Mouse (Mus musculus): ENCODE data around the gene Rbpj. TPM values are rescaled to one million over a fixed set of nuclear protein-coding genes. Genes with fewer than 3 reads are reported as not detected.

Rbpj gene
- polyA plus RNA-seq, 2 experiments: 6.5 to 7.0 TPM

GRCm38 (mm10) chr5:53468366-53468765, 2.4 kb downstream of the Rbpj start:
- DNase-seq (ENCODE audit: low read depth in 3 of 3, low spot score in 3 of 3) (no peak), ATAC-seq (ENCODE audit: insufficient read depth) (no peak)
- Histone ChIP-seq H3K27ac (no peak overlapping the region), H3K4me2 (ENCODE audit: low read depth) (no peak overlapping the region), H3K4me1 (replicated peaks; ENCODE audit: control insufficient read depth in 2 of 2, insufficient read depth in 2 of 2, low read length in 1 of 2) (peaks cover 0 to 3% of the 10 kb centered on the region in 2 experiments; a peak in 1 of 4 replicates), H3K9me3 (ENCODE audit: control insufficient read depth, low read length) (no peaks in the 10 kb centered on the region), H3K9ac (replicated peaks) (no peak overlapping the region), H3K4me3 (ENCODE audit: insufficient read depth in 1 of 2, low read depth in 2 of 2, low read length in 2 of 2) (no peak overlapping the region), H3K27me3 (ENCODE audit: control insufficient read depth, insufficient read depth, low read length) (no peaks in the 10 kb centered on the region), H3K36me3 (replicated peaks; ENCODE audit: control insufficient read depth, insufficient read depth, low read depth) (no peaks in the 10 kb centered on the region)
- 54% methylated on average over 8 of the region's 8 CpGs for WGBS (ENCODE audit: insufficient replicate concordance)
- no peak for TF ChIP-seq CTCF (IDR thresholded peaks at IDR 0.05; ENCODE audit: low read depth)
- TF ChIP-seq EP300 (IDR thresholded peaks at IDR 0.05; ENCODE audit: low read depth): no peak

GRCm38 (mm10) chr5:53469098-53469776, 3.3 kb downstream of the Rbpj start:
- Histone ChIP-seq H3K4me3 (ENCODE audit: insufficient read depth in 1 of 2, low read depth in 2 of 2, low read length in 2 of 2) (no peak overlapping the region), H3K9ac (replicated peaks) (no peak overlapping the region), H3K27ac (no peak overlapping the region), H3K4me2 (ENCODE audit: low read depth) (peak overlapping the region; percentile 28; the same call in 1 of the 2 replicates), H3K36me3 (replicated peaks; ENCODE audit: control insufficient read depth, insufficient read depth, low read depth) (no peaks in the 10 kb centered on the region), H3K4me1 (replicated peaks; ENCODE audit: control insufficient read depth in 2 of 2, insufficient read depth in 2 of 2, low read length in 1 of 2) (peaks cover 0 to 3% of the 10 kb centered on the region in 2 experiments; a peak in 1 of 4 replicates), H3K27me3 (ENCODE audit: control insufficient read depth, insufficient read depth, low read length) (no peaks in the 10 kb centered on the region), H3K9me3 (ENCODE audit: control insufficient read depth, low read length) (no peaks in the 10 kb centered on the region)
- 53% methylated on average over 6 of the region's 6 CpGs for WGBS (ENCODE audit: insufficient replicate concordance)
- TF ChIP-seq EP300 (IDR thresholded peaks at IDR 0.05; ENCODE audit: low read depth) (no peak), CTCF (IDR thresholded peaks at IDR 0.05; ENCODE audit: low read depth) (no peak)
- no peak for ATAC-seq (ENCODE audit: insufficient read depth)
- DNase-seq (ENCODE audit: low read depth in 3 of 3, low spot score in 3 of 3): no peak

- no peak overlapping the region for H3K9ac ChIP-seq (replicated peaks)
- H3K27ac ChIP-seq: no peak overlapping the region
- H3K9me3 ChIP-seq (ENCODE audit: control insufficient read depth, low read length): no peaks in the 10 kb centered on the region
- no peaks in the 10 kb centered on the region for H3K27me3 ChIP-seq (ENCODE audit: control insufficient read depth, insufficient read depth, low read length)
- no peak overlapping the region for H3K4me3 ChIP-seq (ENCODE audit: insufficient read depth in 1 of 2, low read depth in 2 of 2, low read length in 2 of 2)
- no peaks in the 10 kb centered on the region for H3K36me3 ChIP-seq (replicated peaks; ENCODE audit: control insufficient read depth, insufficient read depth, low read depth)
- WGBS (ENCODE audit: insufficient replicate concordance): 45% methylated on average over 9 of the region's 9 CpGs
- peak overlapping the region; percentile 28; the same call in 1 of the 2 replicates for H3K4me2 ChIP-seq (ENCODE audit: low read depth)
- ATAC-seq (ENCODE audit: insufficient read depth) (no peak), DNase-seq (ENCODE audit: low read depth in 3 of 3, low spot score in 3 of 3) (no peak)
- peaks cover 0 to 3% of the 10 kb centered on the region in 2 experiments; a peak in 1 of 4 replicates for H3K4me1 ChIP-seq (replicated peaks; ENCODE audit: control insufficient read depth in 2 of 2, insufficient read depth in 2 of 2, low read length in 1 of 2)
- TF ChIP-seq EP300 (IDR thresholded peaks at IDR 0.05; ENCODE audit: low read depth): no peak
- TF ChIP-seq CTCF (IDR thresholded peaks at IDR 0.05; ENCODE audit: low read depth): no peak
Measured at GRCm38 (mm10) chr5:53469777-53470131, 3.8 kb downstream of the Rbpj start.

- Histone ChIP-seq H3K9ac (replicated peaks) (no peak overlapping the region), H3K4me2 (ENCODE audit: low read depth) (peak overlapping the region; percentile 28; the same call in 1 of the 2 replicates), H3K36me3 (replicated peaks; ENCODE audit: control insufficient read depth, insufficient read depth, low read depth) (no peaks in the 10 kb centered on the region), H3K27me3 (ENCODE audit: control insufficient read depth, insufficient read depth, low read length) (no peaks in the 10 kb centered on the region), H3K4me1 (replicated peaks; ENCODE audit: control insufficient read depth in 2 of 2, insufficient read depth in 2 of 2, low read length in 1 of 2) (peaks cover 0 to 3% of the 10 kb centered on the region in 2 experiments; a peak in 1 of 4 replicates), H3K9me3 (ENCODE audit: control insufficient read depth, low read length) (no peaks in the 10 kb centered on the region), H3K4me3 (ENCODE audit: insufficient read depth in 1 of 2, low read depth in 2 of 2, low read length in 2 of 2) (no peak overlapping the region), H3K27ac (no peak overlapping the region)
- no peak for TF ChIP-seq EP300 (IDR thresholded peaks at IDR 0.05; ENCODE audit: low read depth)
- no peak for TF ChIP-seq CTCF (IDR thresholded peaks at IDR 0.05; ENCODE audit: low read depth)
- DNase-seq (ENCODE audit: low read depth in 3 of 3, low spot score in 3 of 3): no peak
- 37% methylated on average over 16 of the region's 16 CpGs for WGBS (ENCODE audit: insufficient replicate concordance)
- no peak for ATAC-seq (ENCODE audit: insufficient read depth)
Measured at GRCm38 (mm10) chr5:53470141-53471079, 4.5 kb downstream of the Rbpj start.

- Histone ChIP-seq H3K27ac (no peak overlapping the region), H3K9ac (replicated peaks) (no peak overlapping the region), H3K9me3 (ENCODE audit: control insufficient read depth, low read length) (no peaks in the 10 kb centered on the region), H3K27me3 (ENCODE audit: control insufficient read depth, insufficient read depth, low read length) (no peaks in the 10 kb centered on the region), H3K4me3 (ENCODE audit: insufficient read depth in 1 of 2, low read depth in 2 of 2, low read length in 2 of 2) (no peak overlapping the region), H3K4me2 (ENCODE audit: low read depth) (no peak overlapping the region), H3K4me1 (replicated peaks; ENCODE audit: control insufficient read depth in 2 of 2, insufficient read depth in 2 of 2, low read length in 1 of 2) (peaks cover 0 to 3% of the 10 kb centered on the region in 2 experiments; a peak in 1 of 4 replicates), H3K36me3 (replicated peaks; ENCODE audit: control insufficient read depth, insufficient read depth, low read depth) (no peaks in the 10 kb centered on the region)
- TF ChIP-seq EP300 (IDR thresholded peaks at IDR 0.05; ENCODE audit: low read depth): no peak
- TF ChIP-seq CTCF (IDR thresholded peaks at IDR 0.05; ENCODE audit: low read depth): no peak
- DNase-seq (ENCODE audit: low read depth in 3 of 3, low spot score in 3 of 3) (no peak), ATAC-seq (ENCODE audit: insufficient read depth) (no peak)
- WGBS (ENCODE audit: insufficient replicate concordance): 70% methylated on average over 11 of the region's 11 CpGs
Measured at GRCm38 (mm10) chr5:53472485-53472884, 6.5 kb downstream of the Rbpj start.
